Mouse (Mus musculus) gastrocnemius, postnatal 25 days (tissue): ENCODE results near the gene Cerkl. TPM values are rescaled to one million over a fixed set of nuclear protein-coding genes. Genes with fewer than 3 reads are reported as not detected.

Experiments
- DNase-seq: peaks from one replicate; pipeline ENCODE4 v3.0.0; 2022
- long read RNA-seq, 2 experiments: library from polyadenylated mRNA; stranded (forward); transcript quantifications; one replicate each; pipeline ENCODE4 v2.0.0; 2021
- total RNA-seq, 2 experiments: library from RNA; stranded (reverse); gene quantifications; 1 replicate in 1 of 2; 2 replicates in 1 of 2; pipeline ENCODE4 v1.2.3; 2021

Gene Cerkl
- total RNA-seq = 1 to 10 TPM in 1 of 2 experiments, not detected in 1; 1.2 TPM
- long read RNA-seq, experiment 1 = 0 reads
- long read RNA-seq, experiment 2 = 0 reads

DNA sequence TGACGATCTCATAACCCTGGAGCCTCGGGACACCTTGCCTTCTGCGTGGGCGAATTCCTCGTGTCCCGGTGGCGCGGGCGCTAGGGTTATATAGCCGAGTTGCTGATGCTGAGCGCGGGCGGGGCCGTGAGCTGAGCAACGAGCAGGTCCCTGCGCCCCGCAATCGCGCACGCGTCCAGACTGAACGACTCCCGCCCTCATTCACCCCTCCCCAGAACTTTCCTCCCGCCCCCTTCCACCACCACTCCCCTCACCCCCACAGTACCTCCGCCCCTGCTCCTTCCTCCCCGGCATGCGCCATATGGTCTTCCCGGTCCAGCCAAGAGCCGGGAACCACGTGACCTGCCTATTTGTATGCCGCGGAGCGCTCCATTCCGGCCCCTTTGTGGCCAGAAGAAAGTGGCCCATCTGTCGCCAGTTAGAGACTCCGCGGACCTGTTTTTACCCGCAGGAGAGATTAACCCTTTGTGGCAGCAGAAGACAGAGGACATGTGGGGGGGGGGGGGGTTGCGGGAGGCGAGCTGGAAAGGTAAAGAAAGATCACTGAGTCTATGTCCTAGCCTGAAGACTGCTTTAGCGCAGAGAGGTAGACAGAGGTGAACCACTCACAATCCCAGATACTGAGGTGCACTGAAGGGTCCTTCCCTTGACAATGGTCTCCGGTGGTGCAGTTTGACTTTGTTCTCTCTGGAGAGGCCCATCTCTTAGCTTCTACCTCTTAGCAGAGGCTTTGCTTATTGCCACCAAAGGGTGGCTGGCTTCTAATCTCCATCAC lies at the start of gene Cerkl, which contains the start of gene Neurod1:
Gene Cerkl, minus strand, starts transcription at position 211 of the 775 bp plus-strand sequence.
Gene Neurod1, minus strand, starts transcription at position 177 of the 775 bp plus-strand sequence.
- DNase-seq = no peak

DNA sequence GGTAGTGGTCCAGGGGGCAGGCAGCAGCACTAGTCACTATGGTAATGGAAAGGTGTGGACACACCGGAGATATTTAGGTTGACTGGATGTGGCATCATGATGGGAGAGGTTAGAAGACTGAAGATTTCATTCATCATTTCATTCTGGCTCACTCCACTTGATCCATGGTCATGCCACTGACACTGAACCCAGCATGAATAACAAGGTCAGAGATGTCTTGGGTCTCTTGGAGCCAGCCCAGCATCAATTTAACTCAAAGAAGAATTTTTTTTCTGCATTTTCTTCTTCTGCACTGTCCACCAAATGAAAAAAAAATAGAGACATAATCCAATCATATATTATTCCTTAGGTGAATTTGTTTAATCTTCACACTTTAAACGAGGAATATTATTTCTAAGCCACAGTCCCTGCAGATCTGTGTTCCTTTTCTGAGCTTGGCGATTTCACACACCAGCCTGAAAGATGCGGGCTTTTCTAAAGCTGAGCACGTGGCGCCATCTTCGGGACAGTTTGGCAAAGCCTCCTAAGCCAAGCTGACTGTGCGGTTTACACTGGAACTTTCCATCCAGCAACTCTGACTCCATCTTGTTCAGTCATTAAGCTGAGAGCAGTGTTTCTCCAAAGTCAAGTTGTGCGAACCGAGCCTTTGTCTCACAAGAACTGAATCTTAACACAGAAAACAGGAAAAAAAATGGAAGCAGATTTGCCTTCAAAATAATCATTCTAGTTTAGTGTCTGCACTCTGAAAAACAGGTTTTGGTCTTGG lies 42.6 kb upstream of the Cerkl start:
- DNase-seq = peak; percentile 7

DNA sequence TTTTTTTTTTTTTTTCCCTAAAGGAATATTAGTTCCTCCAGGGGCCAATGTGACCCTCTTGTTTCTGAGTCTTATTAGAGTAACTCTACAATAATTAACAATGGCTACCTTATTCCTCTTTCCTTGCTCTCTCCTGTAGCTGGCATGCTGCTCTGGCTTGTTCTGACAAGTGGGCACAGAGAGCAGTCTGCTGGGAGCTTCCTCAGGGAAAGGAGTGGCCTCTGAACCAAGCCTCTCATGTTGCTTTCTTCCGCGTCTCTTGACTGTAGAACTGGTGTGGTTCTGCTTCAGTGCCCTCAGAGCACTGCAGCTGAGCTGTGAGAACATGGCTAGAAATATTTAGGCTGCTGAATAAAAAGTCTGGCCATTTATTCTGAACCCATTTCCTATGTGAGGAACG lies 28.5 kb upstream of the Cerkl start:
- DNase-seq = no peak

GRCm38 (mm10) chr2:79482511-79482910 lies 25.9 kb upstream of the Cerkl start:
- no peak for DNase-seq

GRCm38 (mm10) chr2:79462411-79462810 lies 5.8 kb upstream of the Cerkl start:
- no peak for DNase-seq

DNA sequence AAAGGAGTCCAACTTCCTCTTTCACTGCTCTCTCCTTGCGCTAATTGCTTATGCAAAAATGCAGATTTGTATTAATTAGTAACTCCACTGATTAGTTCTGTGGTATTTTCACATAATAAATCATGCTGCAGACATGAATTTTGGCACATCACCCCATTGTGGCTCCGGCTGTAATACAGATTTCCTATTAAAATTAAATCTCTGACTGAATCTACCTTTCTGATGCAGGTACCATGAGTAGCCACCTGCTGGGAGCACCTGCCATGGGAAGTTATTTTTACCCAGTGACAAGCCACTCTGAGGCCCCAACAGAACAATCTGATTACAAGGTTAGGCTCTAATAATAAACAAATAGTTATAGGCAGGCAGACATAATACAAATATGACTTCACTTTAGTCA lies 5.3 kb upstream of the Cerkl start:
- no peak for DNase-seq

DNA sequence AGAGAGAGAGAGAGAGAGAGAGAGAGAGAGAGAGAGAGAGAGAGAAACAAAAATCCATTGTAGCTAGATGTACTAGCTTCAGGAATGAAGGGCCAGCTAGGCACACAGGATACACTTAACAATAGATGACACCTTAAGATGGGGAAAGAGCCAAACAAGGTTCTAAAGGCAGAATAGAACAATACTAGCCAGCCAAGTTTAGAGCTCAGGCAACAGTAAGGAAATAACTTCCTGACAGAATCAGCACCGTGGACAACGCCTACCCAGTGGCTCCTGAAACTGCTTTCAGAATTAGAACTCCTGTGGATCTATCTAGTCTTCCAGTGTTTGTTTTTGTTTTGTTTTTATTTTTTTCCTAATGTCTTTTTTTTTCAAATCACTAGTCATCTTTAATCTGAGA lies 4.0 kb upstream of the Cerkl start:
- DNase-seq = no peak

DNA sequence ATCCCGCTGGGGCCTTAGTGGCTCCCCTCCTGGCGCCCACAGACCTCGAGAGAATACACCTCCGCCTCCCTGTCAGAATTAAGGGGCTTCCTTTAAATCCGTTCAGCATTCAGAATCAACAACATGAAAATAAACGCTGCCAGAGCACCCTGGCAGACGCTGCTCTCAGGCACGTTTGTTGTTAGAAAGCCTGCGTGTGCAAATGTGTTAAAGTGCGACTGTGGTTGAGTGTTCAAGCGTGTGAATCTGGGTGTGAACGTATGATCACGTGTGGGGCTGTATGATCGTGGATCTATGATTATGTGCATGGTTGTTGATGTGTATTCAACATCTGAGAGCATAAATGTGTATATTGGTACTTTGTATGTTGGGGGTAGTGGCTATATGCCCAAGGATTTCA lies 3.5 kb upstream of the Cerkl start:
- DNase-seq = no peak

GRCm38 (mm10) chr2:79459061-79460045 lies 2.8 kb upstream of the Cerkl start:
- DNase-seq = no peak

DNA sequence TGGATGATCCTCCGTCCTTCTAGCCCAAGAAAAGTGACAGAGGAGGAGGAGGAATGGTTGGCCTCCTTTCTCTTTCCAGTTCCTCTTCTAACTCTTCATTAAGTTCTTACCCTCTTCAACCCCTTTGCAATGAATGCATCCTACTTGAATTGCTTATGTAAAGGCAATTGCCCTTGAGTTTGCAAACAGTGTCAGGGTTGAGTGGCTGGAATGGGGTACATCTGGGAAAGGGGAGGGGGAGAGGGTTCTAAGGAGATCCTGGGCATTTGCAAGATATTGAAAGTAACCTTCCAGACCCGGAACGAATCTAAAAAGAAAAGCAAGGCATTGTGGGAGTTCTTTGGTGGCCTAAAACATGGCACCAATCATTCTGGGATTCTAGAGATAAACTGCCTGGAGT lies 1.3 kb upstream of the Cerkl start:
- DNase-seq = no peak

- DNase-seq = no peak
Measured at GRCm38 (mm10) chr2:79457434-79457833, 849 bp upstream of the Cerkl start.

- no peak for DNase-seq
Measured at GRCm38 (mm10) chr2:79455646-79456045, 939 bp downstream of the Cerkl start.

GRCm38 (mm10) chr2:79454786-79455446 lies 1.7 kb downstream of the Cerkl start:
- DNase-seq = no peak

GRCm38 (mm10) chr2:79453901-79454781 lies 2.4 kb downstream of the Cerkl start:
- DNase-seq = peak; percentile 25

DNA sequence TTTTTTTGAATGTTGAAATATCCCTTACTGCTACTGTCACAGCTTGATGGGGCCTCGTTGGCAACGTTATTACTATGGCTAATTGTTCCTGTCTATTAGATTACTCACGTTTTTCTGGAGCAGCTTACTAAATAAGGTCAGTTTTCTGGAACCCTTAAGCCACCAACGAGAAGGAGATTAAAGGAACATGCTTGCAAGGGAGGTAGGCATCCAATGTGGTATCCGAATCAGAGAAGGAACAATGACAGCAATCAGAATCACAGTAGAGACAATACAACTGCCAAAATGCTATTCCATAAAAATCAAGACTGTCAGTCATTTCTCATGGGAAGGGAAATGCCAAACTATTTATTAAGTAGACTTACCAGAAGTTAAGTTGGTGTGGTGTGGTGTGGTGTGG lies 5.1 kb downstream of the Cerkl start:
- no peak for DNase-seq

DNA sequence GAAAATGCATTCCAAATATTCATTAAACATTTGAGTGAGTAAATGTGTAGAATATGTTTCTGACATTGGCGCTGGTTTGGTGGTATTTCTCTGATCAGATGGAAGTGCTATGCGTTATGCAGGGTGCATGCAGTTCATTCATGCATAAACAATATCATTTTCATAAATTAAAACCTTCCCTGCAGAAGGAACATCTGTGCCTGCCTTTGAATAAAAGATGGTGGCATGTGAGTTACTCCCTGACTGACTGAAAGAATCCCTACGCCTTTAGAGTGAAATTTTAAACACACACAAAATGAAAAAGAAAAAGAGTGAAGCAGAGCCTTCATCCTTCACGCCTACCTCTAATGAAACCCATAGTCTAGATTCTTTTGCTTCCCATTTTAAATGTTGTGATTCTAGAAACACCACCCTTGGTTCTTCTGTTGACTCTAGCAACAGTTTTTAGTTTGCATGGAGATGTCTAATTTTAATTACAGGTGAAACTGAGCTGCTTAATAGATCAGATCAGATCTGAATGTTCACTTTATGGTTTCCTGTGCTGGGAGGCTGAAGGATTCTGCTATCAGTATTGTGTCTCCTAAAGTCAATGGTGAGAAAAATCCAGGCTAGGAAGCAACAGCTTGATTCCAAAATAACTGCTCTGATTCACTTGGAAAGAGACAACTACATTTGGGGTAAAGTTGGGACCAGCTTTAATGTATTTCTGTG lies 5.7 kb downstream of the Cerkl start:
- DNase-seq = no peak

GRCm38 (mm10) chr2:79449371-79449770 lies 7.2 kb downstream of the Cerkl start:
- DNase-seq = no peak

DNA sequence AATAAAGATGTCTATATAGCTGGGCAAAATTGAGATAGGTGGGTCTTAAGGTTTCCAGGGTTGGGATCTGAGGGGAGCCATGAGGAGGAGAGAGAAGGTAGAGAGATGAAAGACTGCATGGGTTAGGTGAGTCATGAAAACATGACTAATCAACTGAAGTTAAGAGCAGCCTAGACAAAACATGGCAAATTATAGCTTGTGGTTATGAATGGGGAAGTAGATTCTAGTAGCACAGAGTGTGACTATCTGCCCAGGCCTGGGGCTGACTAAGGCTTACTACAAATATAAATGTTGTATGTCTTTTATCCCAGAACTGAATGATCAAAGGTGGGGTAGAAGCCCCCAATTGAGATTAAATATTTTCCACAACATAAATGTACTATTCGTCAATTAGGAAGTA lies 9.4 kb downstream of the Cerkl start:
- no peak for DNase-seq

DNA sequence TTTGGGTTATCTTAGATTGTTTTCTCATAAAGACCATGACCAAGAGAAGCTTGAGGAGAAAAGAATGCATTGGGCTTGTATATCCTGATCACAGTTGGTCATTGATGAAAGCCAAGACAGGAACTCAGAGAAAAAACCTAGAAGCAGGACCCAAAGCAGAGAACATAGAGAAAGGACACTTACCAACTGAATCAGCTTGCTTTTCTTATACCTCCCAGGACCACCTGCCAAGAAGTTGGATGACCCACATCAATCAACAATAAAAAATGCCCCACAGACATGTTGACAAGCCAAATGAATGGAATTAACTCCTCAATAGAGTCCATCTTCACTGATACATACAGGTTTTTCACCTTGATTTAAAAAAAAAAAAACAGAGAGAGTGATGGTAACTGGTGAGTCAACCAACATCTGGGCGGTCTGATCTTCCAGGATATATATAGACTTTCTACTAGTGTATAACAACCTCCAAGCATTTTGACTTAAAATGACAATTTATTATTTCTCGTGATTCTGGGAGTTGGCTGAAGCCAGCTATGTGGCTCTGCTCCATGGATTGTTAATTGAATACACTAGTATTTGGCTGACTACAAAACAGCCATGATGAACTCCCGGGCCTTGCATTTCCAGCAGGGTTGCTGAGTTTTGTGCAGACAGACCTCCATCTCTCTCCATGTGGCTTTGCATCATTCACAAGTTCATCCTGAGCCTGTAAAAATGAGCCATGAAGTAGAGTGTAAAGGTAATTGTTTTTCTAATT lies 12.5 kb downstream of the Cerkl start:
- DNase-seq = no peak
